Mouse (Mus musculus) heart, adult 10 weeks (tissue): ENCODE data around the gene Rpl3. TPM values are rescaled to one million over a fixed set of nuclear protein-coding genes. Genes with fewer than 3 reads are reported as not detected.

ENCODE experiments used
- polyA plus RNA-seq: library from polyadenylated mRNA; stranded (reverse); fragments of 350-450 nt; fragmentation: Illumina TruSeq; extraction: RNeasy Lipid Tissue Mini Kit (QIAGEN cat#74804); gene quantifications from one replicate; pipeline ENCODE4 v1.2.3, GENCODE M21; 2014; ENCODE audit warnings: low read depth, low replicate concordance

The Rpl3 gene
- 294 TPM for polyA plus RNA-seq

DNA sequence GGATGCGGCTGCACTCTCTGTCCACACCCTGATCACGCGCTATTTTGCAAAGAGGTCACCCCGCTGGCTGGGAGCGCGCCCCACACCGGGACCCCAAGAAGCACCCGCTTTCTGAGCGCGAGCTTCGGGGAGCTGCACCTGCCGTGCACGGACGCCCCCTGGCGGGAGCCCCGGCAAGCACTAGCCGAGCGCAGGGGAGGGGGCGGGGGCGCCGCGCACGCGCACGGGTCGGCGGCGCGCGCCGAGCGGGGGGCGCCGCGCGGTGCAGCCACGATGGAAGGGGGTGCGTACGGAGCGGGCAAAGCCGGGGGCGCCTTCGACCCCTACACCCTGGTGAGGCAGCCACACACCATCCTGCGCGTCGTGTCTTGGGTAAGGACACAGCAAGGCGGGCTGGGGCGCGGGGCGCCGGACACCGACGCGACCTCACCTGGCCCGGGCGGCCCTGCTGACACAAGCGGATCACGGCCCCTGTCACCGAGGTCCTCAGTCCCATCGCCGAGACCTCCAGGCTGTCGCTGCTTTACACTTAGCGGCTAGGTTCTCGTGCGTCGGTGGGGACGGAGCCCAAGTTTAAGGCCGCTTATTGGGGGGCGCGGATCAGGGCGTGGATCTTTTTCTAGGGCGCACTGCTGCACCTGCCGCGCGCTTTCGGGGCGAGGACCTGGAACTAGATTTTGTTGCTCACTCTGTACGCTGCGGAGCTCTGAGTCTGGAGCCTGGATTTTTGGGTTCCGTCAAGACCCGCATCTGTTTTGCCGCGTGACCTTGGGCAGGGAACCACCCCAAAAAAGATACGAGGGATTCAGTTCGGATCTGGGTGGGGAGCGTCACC, at the start of gene Rpl3, which contains the start of gene Syngr1:
TSS of gene Rpl3 (minus strand) at position 748 of the 835 bp plus-strand sequence.
TSS of gene Syngr1 (plus strand) at position 214 of the 835 bp plus-strand sequence.

DNA sequence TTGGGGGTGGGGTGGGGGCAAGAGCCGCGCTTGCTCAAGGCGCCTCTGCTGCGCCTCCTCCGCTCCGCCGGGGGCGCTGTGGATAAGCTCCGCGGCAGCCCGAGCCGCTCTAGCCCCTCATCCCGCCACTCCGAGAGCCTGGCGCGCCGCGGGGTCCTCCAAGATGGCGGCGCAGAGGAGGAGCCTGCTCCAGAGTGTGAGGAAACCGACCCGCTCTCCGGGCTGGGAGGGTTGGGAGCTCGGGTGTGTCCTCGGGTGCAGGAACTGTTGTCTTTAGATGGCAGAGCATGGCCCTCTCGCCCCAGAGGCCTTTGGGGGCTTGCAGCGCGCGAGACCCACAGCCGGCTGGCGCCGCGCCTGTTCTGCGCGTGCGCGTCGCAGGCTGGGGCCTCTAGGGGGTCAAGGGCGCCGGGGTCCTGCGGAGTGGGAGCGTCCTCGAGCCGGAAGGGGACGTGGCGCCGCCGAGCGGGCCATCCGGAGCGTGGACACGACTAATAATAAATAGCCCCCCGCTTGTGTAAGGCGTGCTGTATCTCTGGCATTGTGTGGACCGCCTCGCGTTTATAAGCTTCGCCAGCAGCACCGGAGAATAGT, 41.4 kb upstream of the Rpl3 start, which contains the start of gene Tab1:
TSS of gene Tab1 (plus strand) at position 135 of the 594 bp plus-strand sequence.

Other genes with a start within 250 kb of the Rpl3 start
- 7.9 TPM for gene Apobec3, start 200.2 kb downstream of the Rpl3 start, polyA plus RNA-seq
- 30.0 TPM for gene Cbx7, start 120.7 kb downstream of the Rpl3 start, polyA plus RNA-seq
- 32.2 TPM for gene Pdgfb, start 76.9 kb downstream of the Rpl3 start, polyA plus RNA-seq
- gene Syngr1, start 534 bp downstream of the Rpl3 start, polyA plus RNA-seq, result 116 TPM
- gene Tab1, start 41.3 kb upstream of the Rpl3 start, polyA plus RNA-seq, result 19.5 TPM
- gene Mgat3, start 81.9 kb upstream of the Rpl3 start, polyA plus RNA-seq, result 2.9 TPM
- 13.3 TPM for gene Mief1, start 142.2 kb upstream of the Rpl3 start, polyA plus RNA-seq
- not detected for gene AC140267.1, start 144.0 kb upstream of the Rpl3 start, polyA plus RNA-seq
- 104 TPM for gene Atf4, start 163.3 kb upstream of the Rpl3 start, polyA plus RNA-seq
- gene Rps19bp1, start 172.4 kb upstream of the Rpl3 start, polyA plus RNA-seq, result 20.4 TPM
- gene Cacna1i, start 195.4 kb upstream of the Rpl3 start, polyA plus RNA-seq, result 0.05 TPM